Mouse (Mus musculus): ENCODE data around the gene Coq4. TPM values are rescaled to one million over a fixed set of nuclear protein-coding genes. Genes with fewer than 3 reads are reported as not detected.

Gene Coq4
- polyA plus RNA-seq, 1 experiment from 2014 or later: 37.0 TPM

Small RNAs within 50 kb of the gene (microRNA-seq; reads per million reads assigned to microRNA genes)
- gene Mir219a-2 (ENCODE audit: borderline number of aligned reads) (not detected), gene Mir219b (ENCODE audit: borderline number of aligned reads) (not detected)

Other genes starting within 250 kb of the Coq4 start
- gene Rapgef1, start 167.8 kb upstream of the Coq4 start, polyA plus RNA-seq (2015; fragmentation: Nextera tagmentation; extraction: Ambion mirVana): 17.0 and 18.6 TPM in 2 replicates
- not detected in 2 replicates for gene Gm13420, start 35.8 kb upstream of the Coq4 start, polyA plus RNA-seq (2015; fragmentation: Nextera tagmentation; extraction: Ambion mirVana)
- not detected in 2 replicates for gene Gm13547, start 28.2 kb upstream of the Coq4 start, polyA plus RNA-seq (2015; fragmentation: Nextera tagmentation; extraction: Ambion mirVana)
- gene Trub2, start 1.0 kb downstream of the Coq4 start, polyA plus RNA-seq (2015; fragmentation: Nextera tagmentation; extraction: Ambion mirVana): 35.1 and 38.8 TPM in 2 replicates
- 20.2 and 20.7 TPM in 2 replicates for gene Slc27a4, start 15.1 kb downstream of the Coq4 start, polyA plus RNA-seq (2015; fragmentation: Nextera tagmentation; extraction: Ambion mirVana)
- gene Urm1, start 32.6 kb downstream of the Coq4 start, polyA plus RNA-seq (2015; fragmentation: Nextera tagmentation; extraction: Ambion mirVana): 22.9 and 24.1 TPM in 2 replicates
- 50.1 and 57.3 TPM in 2 replicates for gene Cercam, start 81.7 kb downstream of the Coq4 start, polyA plus RNA-seq (2015; fragmentation: Nextera tagmentation; extraction: Ambion mirVana)
- 59.8 and 74.3 TPM in 2 replicates for gene Odf2, start 101.7 kb downstream of the Coq4 start, polyA plus RNA-seq (2015; fragmentation: Nextera tagmentation; extraction: Ambion mirVana)
- gene Gle1, start 147.9 kb downstream of the Coq4 start, polyA plus RNA-seq (2015; fragmentation: Nextera tagmentation; extraction: Ambion mirVana): 59.5 and 63.5 TPM in 2 replicates
- 85.8 and 99.0 TPM in 2 replicates for gene Sptan1, start 178.1 kb downstream of the Coq4 start, polyA plus RNA-seq (2015; fragmentation: Nextera tagmentation; extraction: Ambion mirVana)

Measured in embryonic facial prominence, embryonic 15.5 days (tissue).